Mouse (Mus musculus): Measurements from ENCODE around the gene Cycs. TPM values are rescaled to one million over a fixed set of nuclear protein-coding genes. Genes with fewer than 3 reads are reported as not detected.

The Cycs gene
- polyA plus RNA-seq, 1 experiment, result 1.0 TPM

DNA sequence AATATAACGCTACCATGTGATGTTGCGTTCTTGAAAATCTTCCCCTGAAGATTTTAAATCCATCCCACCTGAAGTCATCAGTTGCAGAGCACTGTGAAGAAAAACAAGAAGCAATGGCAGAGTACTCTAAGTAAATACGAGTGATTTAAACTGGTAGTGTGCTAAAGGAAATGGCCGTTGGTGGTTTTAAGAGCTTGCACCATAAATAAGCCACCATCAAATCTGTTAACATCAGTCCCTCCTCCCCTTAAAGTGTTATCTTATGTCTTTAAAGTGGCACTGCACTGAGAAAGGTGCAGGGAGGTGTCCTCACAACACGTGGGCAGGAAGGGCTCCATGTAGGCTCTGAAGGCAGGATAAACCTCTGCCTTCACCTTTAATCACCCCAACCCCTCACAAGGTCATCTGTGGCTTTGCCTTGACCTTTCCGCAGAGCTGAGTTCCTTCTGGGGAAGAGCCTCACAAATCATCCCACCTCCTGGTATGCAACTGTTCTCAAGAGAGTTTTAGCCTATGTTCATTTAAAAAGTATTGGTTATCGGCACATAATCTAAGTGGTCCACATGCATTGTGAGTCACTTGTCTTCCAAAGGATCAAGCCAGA lies 44.7 kb downstream of the Cycs start:
- H3K4me3 ChIP-seq (ENCODE audit: low read depth, low read length), result no peak overlapping the region

DNA sequence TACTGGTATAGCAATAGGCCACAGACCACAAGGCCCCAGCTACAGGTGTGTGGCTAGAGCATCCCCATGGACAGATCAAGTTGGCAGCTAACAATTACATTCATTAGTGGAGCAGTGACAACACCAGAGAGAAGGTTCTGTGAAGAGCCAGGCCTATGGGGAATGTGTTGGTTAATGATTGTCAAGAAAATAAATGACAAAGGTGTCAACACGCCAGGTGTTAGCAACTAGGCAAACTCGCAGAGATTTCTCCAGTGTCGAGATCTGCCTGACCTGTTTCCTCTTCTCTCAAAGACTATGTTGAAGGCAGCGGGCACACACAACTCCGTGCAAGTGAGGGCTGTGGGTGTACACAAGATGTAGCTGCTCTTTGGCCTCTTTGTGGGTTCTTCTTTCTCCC lies 46.2 kb downstream of the Cycs start:
- 32% methylated on average over 5 of the region's 5 CpGs for WGBS
- TF ChIP-seq CTCF (IDR thresholded peaks at IDR 0.05; ENCODE audit: extremely low read depth, insufficient read length, insufficient replicate concordance, low read depth, low read length) (no peak), POLR2A (IDR thresholded peaks at IDR 0.05; ENCODE audit: low read depth, low read length) (no peak)
- Histone ChIP-seq H3K4me1 (ENCODE audit: control insufficient read depth, insufficient read depth, insufficient read length, low read length) (peaks cover 7% of the 10 kb centered on the region; the same call in 1 of the 2 replicates), H3K36me3 (ENCODE audit: control insufficient read depth, insufficient read depth, low read length) (no peaks in the 10 kb centered on the region), H3K27me3 (ENCODE audit: control insufficient read depth, insufficient read depth, low read length) (no peaks in the 10 kb centered on the region), H3K4me3 (ENCODE audit: low read depth, low read length) (no peak overlapping the region), H3K27ac (ENCODE audit: insufficient read depth, low read depth, low read length) (no peak overlapping the region)

More for the DNA sequence above, 44.7 kb downstream of the Cycs start:
- no peak overlapping the region for H3K27ac ChIP-seq (ENCODE audit: insufficient read depth, low read depth, low read length)
- TF ChIP-seq CTCF (IDR thresholded peaks at IDR 0.05; ENCODE audit: extremely low read depth, insufficient read length, insufficient replicate concordance, low read depth, low read length) (no peak), POLR2A (IDR thresholded peaks at IDR 0.05; ENCODE audit: low read depth, low read length) (no peak)
- H3K36me3 ChIP-seq (ENCODE audit: control insufficient read depth, insufficient read depth, low read length), result no peaks in the 10 kb centered on the region
- no peaks in the 10 kb centered on the region for H3K27me3 ChIP-seq (ENCODE audit: control insufficient read depth, insufficient read depth, low read length)
- 78% methylated on average over 7 of the region's 7 CpGs for WGBS
- H3K4me1 ChIP-seq (ENCODE audit: control insufficient read depth, insufficient read depth, insufficient read length, low read length), result peaks cover 4% of the 10 kb centered on the region; the same call in 1 of the 2 replicates

DNA sequence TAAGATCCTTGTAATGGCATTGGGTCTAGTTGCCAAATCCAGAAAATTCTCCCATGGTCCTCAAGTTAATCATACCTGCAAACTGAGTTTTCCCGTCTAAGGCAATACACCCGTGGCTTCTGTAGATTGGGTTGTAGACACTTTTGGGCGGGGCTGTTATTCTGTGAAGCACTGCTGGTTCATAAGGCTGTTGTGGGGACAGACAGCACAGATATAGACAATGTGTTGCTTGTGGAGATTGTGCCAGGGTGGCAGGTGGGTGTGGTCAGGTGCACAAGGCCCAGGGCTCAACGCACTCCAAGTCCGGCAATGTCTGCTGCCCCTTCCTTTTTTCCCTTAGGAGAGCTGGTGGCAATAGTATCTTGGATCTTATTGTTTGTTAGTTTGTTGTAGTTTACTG lies 48.0 kb downstream of the Cycs start:
- Histone ChIP-seq H3K36me3 (ENCODE audit: control insufficient read depth, insufficient read depth, low read length) (no peaks in the 10 kb centered on the region), H3K27me3 (ENCODE audit: control insufficient read depth, insufficient read depth, low read length) (no peaks in the 10 kb centered on the region), H3K27ac (ENCODE audit: insufficient read depth, low read depth, low read length) (no peak overlapping the region), H3K4me1 (ENCODE audit: control insufficient read depth, insufficient read depth, insufficient read length, low read length) (peaks cover 7% of the 10 kb centered on the region; the same call in 1 of the 2 replicates), H3K4me3 (ENCODE audit: low read depth, low read length) (no peak overlapping the region)
- TF ChIP-seq CTCF (IDR thresholded peaks at IDR 0.05; ENCODE audit: extremely low read depth, insufficient read length, insufficient replicate concordance, low read depth, low read length) (no peak), POLR2A (IDR thresholded peaks at IDR 0.05; ENCODE audit: low read depth, low read length) (no peak)
- WGBS, result 54% methylated on average over 5 of the region's 5 CpGs

Other genes with a start within 250 kb of the Cycs start
- gene Osbpl3, start 110.3 kb downstream of the Cycs start, polyA plus RNA-seq (2012; rRNA removed), result 6.8 and 13.9 TPM in 2 replicates
- gene 4921507P07Rik, start 30.1 kb upstream of the Cycs start, polyA plus RNA-seq (2012; rRNA removed), result 0.04 TPM in 1 of 2 replicates, not detected in the other
- not detected in 2 replicates for gene Npvf, start 87.9 kb upstream of the Cycs start, polyA plus RNA-seq (2012; rRNA removed)